25 mouse cellular contexts compared by ENCODE assay signal in the genomic region with DNA sequence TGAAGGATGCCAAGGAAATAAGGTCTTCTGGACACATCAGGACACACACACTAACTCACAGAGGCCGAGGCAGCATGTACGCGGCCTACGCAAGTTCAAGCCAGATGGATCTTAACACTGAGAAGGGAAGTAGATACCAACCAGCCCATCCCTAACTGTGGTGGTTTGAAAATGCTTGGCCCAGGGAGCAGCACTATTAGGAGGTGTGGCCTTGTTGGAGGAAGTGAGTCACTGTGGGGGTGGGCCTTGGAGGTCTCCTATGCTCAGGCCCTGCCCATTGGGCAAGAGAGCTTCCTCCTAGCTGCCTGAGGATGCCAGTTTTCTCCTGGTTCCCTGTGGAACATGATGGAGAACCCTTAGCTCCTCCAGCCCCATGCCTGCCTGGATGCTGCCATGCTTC. TPM values are rescaled to one million over a fixed set of nuclear protein-coding genes. Genes with fewer than 3 reads are reported as not detected.
"Had no signal": no experiment of that assay in that cellular context is flagged by ENCODE, and none has a peak within 500 bp of the region (broad histone marks: within the 10 kb centered on the region; RNA-seq: fewer than 3 reads in every experiment).

No protein-coding gene starts in this region.

- H3K4me2 ChIP-seq: heart, embryonic 11.5 days; heart, embryonic 13.5 days; heart, embryonic 15.5 days; hindbrain, embryonic 13.5 days; hindbrain, embryonic 15.5 days; limb, embryonic 12.5 days; liver, embryonic 12.5 days; liver, embryonic 15.5 days had no signal

- ATAC-seq: hindbrain, postnatal 0 days; intestine, embryonic 16.5 days; liver, embryonic 12.5 days; liver, postnatal 0 days had no signal

- H3K9me3 ChIP-seq: heart, embryonic 13.5 days; heart, embryonic 15.5 days; hindbrain, embryonic 13.5 days; hindbrain, embryonic 15.5 days; limb, embryonic 10.5 days; limb, embryonic 12.5 days; liver, embryonic 15.5 days had no signal

- H3K9ac ChIP-seq: heart, embryonic 13.5 days; heart, embryonic 15.5 days; hindbrain, embryonic 13.5 days; hindbrain, embryonic 15.5 days; limb, embryonic 12.5 days; liver, embryonic 12.5 days; liver, embryonic 15.5 days; liver, postnatal 0 days had no signal

- DNase-seq: gastrocnemius, postnatal 14 days; gastrocnemius, postnatal 36 days; heart, postnatal 14 days; heart, postnatal 36 days; kidney, adult 11 months; kidney, adult 8-10 months; kidney, postnatal 10 days; kidney, postnatal 25 days; layer of hippocampus, adult 9-11 months; liver; liver, postnatal 0 days; lung, adult 2 months had no signal

- H3K27ac ChIP-seq: heart, embryonic 13.5 days; heart, embryonic 15.5 days; hindbrain, embryonic 13.5 days; hindbrain, embryonic 15.5 days; hindbrain, postnatal 0 days; left cerebral cortex, adult 2 months; limb, embryonic 10.5 days; limb, embryonic 12.5 days; liver, embryonic 12.5 days; liver, embryonic 15.5 days had no signal

- H3K36me3 ChIP-seq: hindbrain, embryonic 15.5 days had no signal

- H3K27me3 ChIP-seq: heart, embryonic 13.5 days; heart, embryonic 15.5 days; hindbrain, embryonic 13.5 days; hindbrain, embryonic 15.5 days; limb, embryonic 12.5 days; liver, embryonic 12.5 days; liver, embryonic 15.5 days had no signal

- H3K4me3 ChIP-seq: heart, embryonic 13.5 days; heart, embryonic 15.5 days; hindbrain, embryonic 13.5 days; hindbrain, embryonic 15.5 days; left cerebral cortex, adult 2 months; limb, embryonic 10.5 days; limb, embryonic 12.5 days; liver, embryonic 12.5 days; liver, embryonic 15.5 days had no signal

RNA-seq across cellular contexts. Expression of a gene that starts 12.5 kb away (rescaled TPM):
- total RNA-seq: layer of hippocampus, adult 18-20 months had no signal
